Mouse (Mus musculus): ENCODE measurements around the gene Entpd3.

DNA sequence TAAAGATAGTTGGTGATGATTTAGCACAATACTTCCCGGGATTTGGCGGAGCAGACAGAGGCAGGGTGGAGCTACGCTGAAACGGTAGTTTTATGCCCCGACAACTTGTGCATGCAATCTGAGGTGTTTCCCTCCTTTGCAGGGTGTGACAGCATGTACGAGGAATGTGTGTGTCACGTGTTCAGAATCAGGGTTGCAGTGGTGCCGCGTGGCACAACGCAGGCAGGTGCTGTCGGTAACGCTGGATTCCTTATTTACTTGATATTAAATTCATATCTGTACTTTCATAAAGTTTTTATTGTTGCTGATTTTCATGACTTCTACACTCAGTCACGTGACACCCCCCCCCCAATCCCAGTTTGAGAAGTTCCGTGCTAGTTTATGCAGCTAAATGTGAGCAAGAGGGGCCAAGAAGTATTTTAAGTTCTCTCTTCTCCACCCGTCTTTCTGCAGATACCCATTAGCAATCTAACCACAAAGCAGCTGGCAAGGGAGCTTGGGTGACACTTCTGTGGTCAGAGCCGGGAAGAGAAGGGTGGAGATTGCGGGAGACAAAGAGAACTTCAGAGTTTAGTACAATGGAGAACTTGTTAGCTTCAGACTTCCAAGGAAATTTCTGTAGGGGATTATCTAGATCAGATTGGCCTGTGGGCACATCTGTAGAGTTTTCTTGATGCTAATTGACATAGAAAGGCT, 10.7 kb upstream of the Entpd3 start:
- TF ChIP-seq CTCF (conservative IDR thresholded peaks at IDR 0.05; ENCODE audit: low read length) (no peak), POU5F1 (IDR thresholded peaks at IDR 0.05; ENCODE audit: borderline replicate concordance, low read length) (no peak)

All from E14TG2a.4 (cell line).